Mouse (Mus musculus): ENCODE results near the gene Utrn.

GRCm38 (mm10) chr10:12823437-12824219 is 45.5 kb downstream of the Utrn start:
- TF ChIP-seq POLR2A (IDR thresholded peaks at IDR 0.05; ENCODE audit: borderline replicate concordance, insufficient read depth, low read length) (no peak), CTCF (IDR thresholded peaks at IDR 0.05; ENCODE audit: borderline replicate concordance, insufficient read depth, low read depth, low read length) (no peak)
